Mouse (Mus musculus) hindlimb bud, embryonic 11.5 days (tissue): ENCODE data around the gene Olfr1284.
"Not testable (repeated sequence)": the region's sequence is repeated elsewhere in the genome, so short reads cannot be mapped to it uniquely, and the experiment has no call there.

ENCODE experiments used
- DNase-seq: peaks from one replicate; pipeline ENCODE4 v3.0.0-alpha.2; 2012; ENCODE audit warnings: low read depth, low spot score; ENCODE audit errors: extremely low spot score

Gene Olfr1284

DNA sequence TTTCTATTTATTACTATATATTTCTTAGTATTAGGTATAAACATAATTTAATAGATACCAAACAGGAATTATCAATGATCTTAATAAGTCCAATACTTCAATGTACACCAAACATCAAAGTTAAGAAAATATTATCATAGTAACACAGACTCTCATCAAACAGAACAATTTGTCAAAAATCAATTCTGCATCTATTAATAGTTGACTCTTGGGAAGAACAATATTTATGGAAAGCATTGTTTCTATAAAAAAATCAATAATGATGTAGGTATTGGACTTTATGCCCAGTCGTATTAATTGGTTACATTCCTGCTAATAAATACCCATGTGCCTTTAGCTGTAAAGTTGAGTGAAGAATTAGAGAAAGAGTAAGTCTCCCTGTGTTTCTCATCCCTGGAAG lies at the start of gene Olfr1284:
TSS of gene Olfr1284 (plus strand) at position 301 of the 400 bp plus-strand sequence.
- DNase-seq, result no peak

DNA sequence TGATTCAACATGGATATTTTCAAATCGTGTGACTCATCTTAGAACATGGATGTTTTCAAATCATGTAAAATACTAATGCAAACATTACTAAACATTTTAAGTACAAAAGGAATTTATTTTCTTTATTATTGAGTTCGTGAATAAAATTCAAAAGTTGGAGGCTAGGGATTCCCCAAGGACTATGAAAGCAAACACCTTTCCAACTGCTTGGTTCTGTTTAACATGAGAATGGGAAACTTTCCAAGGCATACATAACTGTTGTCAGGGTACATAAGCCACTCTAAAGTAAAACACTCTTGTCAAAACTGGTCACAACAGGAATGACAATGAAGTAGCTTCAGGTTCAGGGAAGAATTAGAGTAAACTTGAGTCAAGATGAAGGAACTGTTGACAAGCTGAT lies 49.1 kb upstream of the Olfr1284 start, which contains the start of gene Olfr1281:
TSS of gene Olfr1281 (plus strand) at position 301 of the 400 bp plus-strand sequence.
- DNase-seq, result no peak

DNA sequence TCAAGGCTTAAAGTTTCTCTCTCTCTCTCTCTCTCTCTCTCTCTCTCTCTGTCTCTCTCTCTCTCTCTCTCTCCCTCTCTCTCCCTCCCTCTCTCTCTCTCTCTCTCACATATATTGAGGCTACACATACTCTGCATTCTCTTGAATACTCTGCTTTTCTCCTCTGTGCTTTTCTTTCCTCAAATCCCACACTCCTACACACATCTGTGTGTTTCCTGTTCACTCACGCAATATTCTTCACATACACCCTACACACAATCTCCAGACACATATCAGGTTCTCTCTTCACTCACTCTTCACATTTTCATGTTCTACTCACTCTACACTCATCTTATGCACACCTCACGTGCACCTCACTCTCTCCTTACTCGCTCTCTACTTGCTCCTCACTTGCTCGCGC lies 41.6 kb upstream of the Olfr1284 start:
- DNase-seq, result not testable (repeated sequence)

DNA sequence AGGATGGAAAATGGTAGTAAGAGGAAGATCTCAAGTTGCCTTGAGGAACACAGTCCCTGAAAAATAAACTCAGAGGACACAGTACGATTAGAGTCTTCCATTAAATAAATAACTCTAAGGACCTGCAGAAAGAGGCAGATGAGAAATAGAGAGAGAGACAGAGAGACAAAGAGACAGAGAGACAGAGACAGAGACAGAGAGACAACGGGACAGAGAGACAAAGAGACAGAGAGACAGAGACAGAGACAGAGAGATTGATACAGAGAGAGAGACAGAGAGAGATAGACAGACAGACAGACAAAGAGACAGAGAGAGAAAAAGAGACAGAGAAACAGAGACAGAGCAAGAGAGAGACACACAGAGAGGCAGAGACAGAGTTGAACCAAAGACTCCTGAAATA lies 39.3 kb upstream of the Olfr1284 start, which contains the start of gene Olfr1282:
TSS of gene Olfr1282 (minus strand) at position 101 of the 400 bp plus-strand sequence.
- no peak for DNase-seq

DNA sequence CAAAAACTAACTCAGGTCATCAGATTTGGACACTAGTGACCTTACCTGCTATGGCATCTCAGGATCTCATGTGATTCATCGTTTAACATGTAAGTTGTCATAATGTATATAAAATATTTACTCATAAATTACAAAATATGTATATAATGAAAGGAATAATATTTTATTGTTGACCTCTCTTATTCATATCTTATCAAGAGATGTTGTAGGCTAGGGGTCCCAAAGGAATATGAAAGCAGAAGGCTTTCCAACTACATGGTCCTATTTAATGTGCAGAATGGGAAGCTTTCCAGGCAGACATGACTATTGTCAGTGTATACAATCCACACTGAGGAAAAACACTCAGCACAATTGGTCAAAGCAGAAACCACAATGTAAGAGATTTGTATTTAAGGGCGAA lies 8.8 kb upstream of the Olfr1284 start, which contains the start of gene Olfr1283:
TSS of gene Olfr1283 (plus strand) at position 301 of the 400 bp plus-strand sequence.
- no peak for DNase-seq

DNA sequence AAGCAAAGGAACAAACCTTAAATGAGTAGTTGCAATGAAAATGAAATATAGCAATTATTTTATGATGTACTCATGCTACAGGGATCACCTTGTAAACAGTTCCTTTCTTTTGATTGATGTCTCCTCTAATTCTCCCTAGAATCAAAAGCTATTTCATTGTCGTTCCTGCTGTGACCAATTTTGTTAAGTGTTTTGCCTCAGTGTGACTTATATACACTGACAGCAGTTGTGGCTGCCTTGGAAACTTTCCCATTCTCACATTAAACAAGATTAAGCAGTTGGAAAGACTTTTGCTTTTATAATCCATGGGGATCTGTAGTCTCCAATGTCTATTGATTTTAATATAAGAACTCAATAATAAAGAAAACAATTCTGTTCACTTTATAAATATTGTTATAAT lies 47.6 kb downstream of the Olfr1284 start, which contains the start of gene Olfr1286:
TSS of gene Olfr1286 (minus strand) at position 185 of the 400 bp plus-strand sequence.
- DNase-seq, result no peak
